Mouse (Mus musculus): Measurements from ENCODE around the gene Vasp. TPM values are rescaled to one million over a fixed set of nuclear protein-coding genes. Genes with fewer than 3 reads are reported as not detected.
A peak's percentile ranks its signal among the peaks of the same experiment; 100 is the strongest.

Vasp gene
- polyA plus RNA-seq, 1 experiment from 2014 or later: 38.0 TPM

- peak within 1 kb of the TSS; percentile 82 for H3K9ac ChIP-seq (replicated peaks)
- no peaks in the 10 kb centered on the region for H3K9me3 ChIP-seq
- H3K4me2 ChIP-seq (replicated peaks): peak within 1 kb of the TSS; percentile 87
- H3K27me3 ChIP-seq: no peaks in the 10 kb centered on the region
- H3K36me3 ChIP-seq: peaks cover 11% of the 10 kb centered on the region; the same call in 1 of the 2 replicates
- under 1% methylated on average over 89 of the region's 91 CpGs for WGBS
- ATAC-seq: peak; percentile 97
- H3K4me1 ChIP-seq (replicated peaks): peaks cover 28% of the 10 kb centered on the region
- peak within 1 kb of the TSS; percentile 58 for H3K4me3 ChIP-seq (replicated peaks)
- peak within 1 kb of the TSS; percentile 98 for H3K27ac ChIP-seq
Measured at GRCm38 (mm10) chr7:19227883-19228792, 43.5 kb downstream of the Vasp start, which contains the start of gene Opa3. Gene Opa3 (plus strand): TSS chr7:19228334.

- Histone ChIP-seq H3K36me3 (peaks cover 15% of the 10 kb centered on the region; the same call in 1 of the 2 replicates), H3K9ac (replicated peaks) (peak overlapping the region; percentile 75), H3K27ac (peak overlapping the region; percentile 98), H3K4me1 (replicated peaks) (peaks cover 28% of the 10 kb centered on the region), H3K4me3 (replicated peaks) (peak overlapping the region; percentile 58), H3K4me2 (replicated peaks) (peak overlapping the region; percentile 87), H3K9me3 (no peaks in the 10 kb centered on the region), H3K27me3 (no peaks in the 10 kb centered on the region)
- 22% methylated on average over 20 of the region's 20 CpGs for WGBS
- peak; percentile 38 for ATAC-seq
Measured at GRCm38 (mm10) chr7:19226817-19227797, 44.5 kb downstream of the Vasp start.

GRCm38 (mm10) chr7:19224933-19225332 lies 46.7 kb downstream of the Vasp start:
- no peak for ATAC-seq
- Histone ChIP-seq H3K4me1 (replicated peaks) (peaks cover 20% of the 10 kb centered on the region), H3K9me3 (no peaks in the 10 kb centered on the region), H3K9ac (replicated peaks) (no peak overlapping the region), H3K27ac (no peak overlapping the region), H3K36me3 (peaks cover 8% of the 10 kb centered on the region; the same call in 1 of the 2 replicates), H3K4me2 (replicated peaks) (no peak overlapping the region), H3K4me3 (replicated peaks) (no peak overlapping the region), H3K27me3 (no peaks in the 10 kb centered on the region)
- 92% methylated on average over 4 of the region's 4 CpGs for WGBS

- Histone ChIP-seq H3K4me2 (replicated peaks) (no peak overlapping the region), H3K27me3 (no peaks in the 10 kb centered on the region), H3K9me3 (no peaks in the 10 kb centered on the region), H3K36me3 (peaks cover 8% of the 10 kb centered on the region; the same call in 1 of the 2 replicates), H3K27ac (no peak overlapping the region), H3K9ac (replicated peaks) (no peak overlapping the region), H3K4me3 (replicated peaks) (no peak overlapping the region), H3K4me1 (replicated peaks) (peaks cover 11% of the 10 kb centered on the region)
- ATAC-seq: no peak
- 91% methylated on average over 14 of the region's 14 CpGs for WGBS
Measured at GRCm38 (mm10) chr7:19222875-19223274, 48.7 kb downstream of the Vasp start.

- ATAC-seq: no peak
- no peaks in the 10 kb centered on the region for H3K9me3 ChIP-seq
- H3K4me3 ChIP-seq (replicated peaks): no peak overlapping the region
- no peak overlapping the region for H3K4me2 ChIP-seq (replicated peaks)
- WGBS: 95% methylated on average over 16 of the region's 16 CpGs
- H3K9ac ChIP-seq (replicated peaks): no peak overlapping the region
- no peaks in the 10 kb centered on the region for H3K27me3 ChIP-seq
- H3K4me1 ChIP-seq (replicated peaks): peaks cover 7% of the 10 kb centered on the region
- H3K36me3 ChIP-seq: peaks cover 8% of the 10 kb centered on the region; the same call in 1 of the 2 replicates
- H3K27ac ChIP-seq: no peak overlapping the region
Measured at GRCm38 (mm10) chr7:19222189-19222588, 49.4 kb downstream of the Vasp start.

GRCm38 (mm10) chr7:19220061-19220460 lies 51.6 kb downstream of the Vasp start:
- Histone ChIP-seq H3K27ac (no peak overlapping the region), H3K27me3 (no peaks in the 10 kb centered on the region), H3K9ac (replicated peaks) (no peak overlapping the region), H3K4me2 (replicated peaks) (no peak overlapping the region), H3K36me3 (peaks cover 8% of the 10 kb centered on the region; the same call in 1 of the 2 replicates), H3K4me3 (replicated peaks) (no peak overlapping the region), H3K4me1 (replicated peaks) (0 out of 2 replicates have a peak, but pooled peaks cover 3% of the 10 kb centered on the region), H3K9me3 (no peaks in the 10 kb centered on the region)
- no peak for ATAC-seq
- 72% methylated on average over 3 of the region's 3 CpGs for WGBS

- Histone ChIP-seq H3K9me3 (no peaks in the 10 kb centered on the region), H3K4me2 (replicated peaks) (no peak overlapping the region), H3K27ac (peak overlapping the region; percentile 9; the same call in 1 of the 2 replicates), H3K4me1 (replicated peaks) (peaks cover 3% of the 10 kb centered on the region; the same call in 1 of the 2 replicates), H3K27me3 (peaks cover 12% of the 10 kb centered on the region), H3K9ac (replicated peaks) (no peak overlapping the region), H3K4me3 (replicated peaks) (no peak overlapping the region), H3K36me3 (0 out of 2 replicates have a peak, but pooled peaks cover 3% of the 10 kb centered on the region)
- no peak for ATAC-seq
- 8% methylated on average over 1 of the region's 3 CpGs for WGBS
Measured at GRCm38 (mm10) chr7:19217944-19218343, 53.7 kb downstream of the Vasp start.

- H3K4me1 ChIP-seq (replicated peaks): peaks cover 5% of the 10 kb centered on the region
- H3K4me2 ChIP-seq (replicated peaks): no peak overlapping the region
- no peak overlapping the region for H3K27ac ChIP-seq
- 64% methylated on average over 5 of the region's 5 CpGs for WGBS
- H3K9ac ChIP-seq (replicated peaks): no peak overlapping the region
- H3K27me3 ChIP-seq: peaks cover 14% of the 10 kb centered on the region
- no peaks in the 10 kb centered on the region for H3K36me3 ChIP-seq
- H3K4me3 ChIP-seq (replicated peaks): no peak overlapping the region
- ATAC-seq: no peak
- no peaks in the 10 kb centered on the region for H3K9me3 ChIP-seq
Measured at GRCm38 (mm10) chr7:19217492-19217891, 54.1 kb downstream of the Vasp start.

- H3K9ac ChIP-seq (replicated peaks): no peak overlapping the region
- no peaks in the 10 kb centered on the region for H3K36me3 ChIP-seq
- no peak overlapping the region for H3K4me3 ChIP-seq (replicated peaks)
- no peak for ATAC-seq
- H3K9me3 ChIP-seq: no peaks in the 10 kb centered on the region
- H3K27me3 ChIP-seq: peaks cover 19% of the 10 kb centered on the region
- H3K4me1 ChIP-seq (replicated peaks): peaks cover 12% of the 10 kb centered on the region
- H3K27ac ChIP-seq: no peak overlapping the region
- WGBS: 73% methylated on average over 9 of the region's 9 CpGs
- H3K4me2 ChIP-seq (replicated peaks): no peak overlapping the region
Measured at GRCm38 (mm10) chr7:19214940-19215339, 56.7 kb downstream of the Vasp start.

- WGBS: 77% methylated on average over 7 of the region's 7 CpGs
- H3K4me3 ChIP-seq (replicated peaks): no peak overlapping the region
- no peaks in the 10 kb centered on the region for H3K9me3 ChIP-seq
- no peak overlapping the region for H3K4me2 ChIP-seq (replicated peaks)
- H3K9ac ChIP-seq (replicated peaks): no peak overlapping the region
- ATAC-seq: no peak
- peaks cover 19% of the 10 kb centered on the region for H3K27me3 ChIP-seq
- no peak overlapping the region for H3K27ac ChIP-seq
- H3K36me3 ChIP-seq: no peaks in the 10 kb centered on the region
- peaks cover 12% of the 10 kb centered on the region for H3K4me1 ChIP-seq (replicated peaks)
Measured at GRCm38 (mm10) chr7:19214369-19214768, 57.2 kb downstream of the Vasp start.

- no peaks in the 10 kb centered on the region for H3K9me3 ChIP-seq
- no peaks in the 10 kb centered on the region for H3K36me3 ChIP-seq
- H3K27me3 ChIP-seq: peaks cover 19% of the 10 kb centered on the region
- WGBS: 68% methylated on average over 2 of the region's 2 CpGs
- no peak overlapping the region for H3K4me3 ChIP-seq (replicated peaks)
- ATAC-seq: no peak
- H3K4me1 ChIP-seq (replicated peaks): peaks cover 12% of the 10 kb centered on the region
- no peak overlapping the region for H3K27ac ChIP-seq
- no peak overlapping the region for H3K9ac ChIP-seq (replicated peaks)
- peak overlapping the region; percentile 72; the same call in 1 of the 2 replicates for H3K4me2 ChIP-seq (replicated peaks)
Measured at GRCm38 (mm10) chr7:19213385-19213784, 58.2 kb downstream of the Vasp start.
